Comparison of ENCODE assay signal across 8 mouse cellular contexts in genomic region chr13:41486606-41487408, GRCm38 (mm10). TPM values are rescaled to one million over a fixed set of nuclear protein-coding genes. Genes with fewer than 3 reads are reported as not detected.
A peak's percentile ranks its signal among the peaks of the same experiment; 100 is the strongest.
DNase-seq lines count a peak whose midpoint lies in the region; ATAC-seq and TF ChIP-seq lines count a peak whose summit lies in the region.

Nedd9 (minus strand) TSS chr13:41487362.

- no peak within 1 kb of the TSS for H3K9ac ChIP-seq in stomach, embryonic 15.5 days

- no peak within 1 kb of the TSS for H3K4me3 ChIP-seq in embryonic fibroblast, embryonic 13.5 days (ENCODE audit: insufficient read depth, low read length)
- no peak within 1 kb of the TSS for H3K4me3 ChIP-seq in hindbrain, embryonic 10.5 days
- peak within 1 kb of the TSS; percentile 91 for H3K4me3 ChIP-seq in megakaryocyte, embryonic 14.5 days (replicated peaks)
- H3K4me3 ChIP-seq in stomach, embryonic 15.5 days (replicated peaks) = 0 out of 2 replicates have a peak within 1 kb of the TSS, but pooled peaks have one; percentile 1

- H3K27ac ChIP-seq in embryonic fibroblast, embryonic 13.5 days (ENCODE audit: insufficient read depth, low read length) = 0 out of 2 replicates have a peak within 1 kb of the TSS, but pooled peaks have one; percentile 10
- 0 out of 2 replicates have a peak within 1 kb of the TSS, but pooled peaks have one; percentile 8 for H3K27ac ChIP-seq in hindbrain, embryonic 10.5 days
- 0 out of 2 replicates have a peak within 1 kb of the TSS, but pooled peaks have one; percentile 42 for H3K27ac ChIP-seq in stomach, embryonic 15.5 days

- DNase-seq in adrenal gland, adult (ENCODE audit: inconsistent age in 2 of 2, low spot score in 1 of 2) = peak; percentile 48 to 72
- DNase-seq in hindbrain, embryonic 10.5 days (ENCODE audit: low spot score) = no peak
- no peak for DNase-seq in layer of hippocampus, postnatal 14 days (ENCODE audit: low spot score in 2 of 2)
- no peak for DNase-seq in cerebellum, adult 18-20 months
- no peak for DNase-seq in urinary bladder, adult 18-20 months (ENCODE audit: low spot score in 2 of 2)

- H3K9me3 ChIP-seq in hindbrain, embryonic 10.5 days = no peaks in the 10 kb centered on the region
- no peaks in the 10 kb centered on the region for H3K9me3 ChIP-seq in megakaryocyte, embryonic 14.5 days
- no peaks in the 10 kb centered on the region for H3K9me3 ChIP-seq in stomach, embryonic 15.5 days

- TF ChIP-seq POLR2A in embryonic fibroblast, embryonic 13.5 days (IDR thresholded peaks at IDR 0.05; ENCODE audit: low read depth, low read length) = no peak

- no peaks in the 10 kb centered on the region for H3K36me3 ChIP-seq in hindbrain, embryonic 10.5 days
- H3K36me3 ChIP-seq in megakaryocyte, embryonic 14.5 days (replicated peaks; ENCODE audit: low read length) = peaks cover 2% of the 10 kb centered on the region
- H3K36me3 ChIP-seq in stomach, embryonic 15.5 days = no peaks in the 10 kb centered on the region

- TF ChIP-seq CTCF in embryonic fibroblast, embryonic 13.5 days (IDR thresholded peaks at IDR 0.05; ENCODE audit: borderline replicate concordance, insufficient read depth, low read length) = no peak

- peaks cover 4% of the 10 kb centered on the region; the same call in 1 of the 2 replicates for H3K4me1 ChIP-seq in embryonic fibroblast, embryonic 13.5 days (ENCODE audit: control insufficient read depth, insufficient read depth, low read length)
- H3K4me1 ChIP-seq in hindbrain, embryonic 10.5 days (replicated peaks) = peaks cover 24% of the 10 kb centered on the region
- peaks cover 52% of the 10 kb centered on the region for H3K4me1 ChIP-seq in megakaryocyte, embryonic 14.5 days
- no peaks in the 10 kb centered on the region for H3K4me1 ChIP-seq in stomach, embryonic 15.5 days

- H3K27me3 ChIP-seq in hindbrain, embryonic 10.5 days (ENCODE audit: insufficient read depth, poor library complexity, severe bottlenecking) = peaks cover 21% of the 10 kb centered on the region
- peaks cover 6% of the 10 kb centered on the region for H3K27me3 ChIP-seq in megakaryocyte, embryonic 14.5 days (replicated peaks)
- no peaks in the 10 kb centered on the region for H3K27me3 ChIP-seq in stomach, embryonic 15.5 days (replicated peaks)

- 80% methylated on average over 15 of the region's 15 CpGs for WGBS in hindbrain, embryonic 10.5 days
- WGBS in stomach, embryonic 15.5 days = 60% methylated on average over 15 of the region's 15 CpGs

- no peak for ATAC-seq in stomach, embryonic 15.5 days (ENCODE audit: insufficient read depth, low FRiP score, low read depth)

- H3K4me2 ChIP-seq in stomach, embryonic 15.5 days = no peak within 1 kb of the TSS

RNA-seq across cellular contexts. Expression of gene Nedd9, which starts in this region (rescaled TPM):
- polyA plus RNA-seq in embryonic fibroblast, embryonic 13.5 days (2011; ENCODE audit: insufficient read length, low read depth, missing spikeins) = 51.7 and 65.6 TPM in 2 replicates
- 17.2 and 20.9 TPM in 2 replicates for polyA plus RNA-seq in hindbrain, embryonic 10.5 days (2016; fragmentation: Nextera tagmentation; extraction: Ambion mirVana)
- 10 to 100 TPM; 16.5 to 20.6 TPM for total RNA-seq in layer of hippocampus, postnatal 14 days (2021)
- polyA plus RNA-seq in megakaryocyte, embryonic 14.5 days (2012; ENCODE audit: insufficient read depth, low replicate concordance) = 0.16 and 1.2 TPM in 2 replicates
- polyA plus RNA-seq in stomach, embryonic 15.5 days (2015; fragmentation: Nextera tagmentation; extraction: Ambion mirVana) = 23.8 and 26.6 TPM in 2 replicates

Comparison
In these comparisons a context has a peak if more than half of its experiments do, and no peak if none do; other contexts are left out.
1. DNase-seq: peak in adrenal gland, adult (2 of 2); none in hindbrain, embryonic 10.5 days (single experiment), layer of hippocampus, postnatal 14 days (0 of 2), cerebellum, adult 18-20 months (0 of 2) and urinary bladder, adult 18-20 months (0 of 2).
2. H3K4me3 ChIP-seq: peak in megakaryocyte, embryonic 14.5 days (single experiment) and stomach, embryonic 15.5 days (single experiment); none in embryonic fibroblast, embryonic 13.5 days (single experiment) and hindbrain, embryonic 10.5 days (single experiment).
3. Peak in every context shown above with its lines, with median percentiles within 50 percentile points of each other: H3K27ac ChIP-seq.